Mouse (Mus musculus) liver, postnatal 0 days (tissue): ENCODE results near the gene Akap5.

Experiments
- CTCF ChIP-seq: sonication (generic); IDR thresholded peaks from 2 replicates; pipeline ENCODE4 v1.5.1; 2016; ENCODE audit warnings: antibody characterized with exemption, low read depth
- EP300 ChIP-seq: IDR thresholded peaks from 2 replicates; pipeline ENCODE4 v1.6.1; 2016; ENCODE audit warnings: antibody characterized with exemption, low read depth, mild to moderate bottlenecking

GRCm38 (mm10) chr12:76368790-76369205, 44.1 kb downstream of the Akap5 start:
- TF ChIP-seq CTCF (no peak), EP300 (no peak)
